Mouse (Mus musculus) olfactory bulb, adult 2 months (tissue): ENCODE results near the gene Limch1. TPM values are rescaled to one million over a fixed set of nuclear protein-coding genes. Genes with fewer than 3 reads are reported as not detected.
A peak's percentile ranks its signal among the peaks of the same experiment; 100 is the strongest.

Source experiments
- H3K27ac ChIP-seq: fragments of 200-500 bp; 2 replicates; pipeline ENCODE4 v1.5.1; 2012; ENCODE audit warnings: low read depth, low read length; ENCODE audit not compliant: insufficient read depth
- H3K4me1 ChIP-seq: fragments of 200-500 bp; 2 replicates; pipeline ENCODE4 v1.6.1; 2012; ENCODE audit warnings: low read length; ENCODE audit not compliant: control insufficient read depth, insufficient read depth
- H3K4me3 ChIP-seq: fragments of 200-500 bp; 2 replicates; pipeline ENCODE4 v1.5.1; 2012; ENCODE audit warnings: mild to moderate bottlenecking, low read depth, low read length, moderate library complexity; ENCODE audit not compliant: insufficient read depth
- CTCF ChIP-seq: fragments of 200-500 bp; IDR thresholded peaks from 2 replicates; pipeline ENCODE4 v1.5.1; 2012; ENCODE audit warnings: low read depth, mild to moderate bottlenecking, low read length, moderate library complexity; ENCODE audit not compliant: insufficient read depth
- POLR2A ChIP-seq: fragments of 200-500 bp; IDR thresholded peaks from 2 replicates; pipeline ENCODE4 v1.6.1; 2012; ENCODE audit warnings: mild to moderate bottlenecking, low read depth, low read length, moderate library complexity; ENCODE audit not compliant: insufficient read depth
- WGBS: fragments of 180-500 bp; shearing (Covaris S2); methylation state at CpG from one replicate; pipeline ENCODE4 v1.1.7; 2018; 5-methylcytosine and 5-hydroxymethylcytosine counted together
- polyA plus RNA-seq: library from polyadenylated mRNA; stranded (reverse); fragments of >200 nt; gene quantifications from 2 replicates; pipeline ENCODE4 v1.2.4, GENCODE M21; 2012; ENCODE audit warnings: low replicate concordance; ENCODE audit not compliant: missing spikeins, insufficient read depth, insufficient read length

Limch1 gene
- polyA plus RNA-seq, 1 experiment = not detected

DNA sequence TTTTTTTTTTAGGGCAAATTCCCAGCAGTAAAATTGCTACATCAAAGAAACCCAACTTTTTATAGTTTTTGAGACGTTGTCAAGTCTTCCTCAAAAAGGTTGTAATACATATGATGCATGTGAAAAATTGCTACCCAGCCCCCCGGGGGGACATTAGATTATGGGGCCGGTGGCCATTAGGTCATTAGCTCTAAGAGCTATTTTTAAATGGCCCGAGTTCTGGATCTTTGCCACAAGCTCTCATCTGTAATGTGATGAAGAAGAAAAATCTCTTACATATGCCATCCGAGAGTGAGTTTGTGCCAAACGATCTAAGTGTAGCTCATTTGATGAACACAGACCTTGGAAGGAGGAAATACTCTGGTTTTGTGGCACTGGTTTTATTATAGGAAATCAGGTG is 183.7 kb downstream of the Limch1 start:
- TF ChIP-seq CTCF (no peak), POLR2A (no peak)
- Histone ChIP-seq H3K4me3 (no peak overlapping the region), H3K4me1 (peaks cover 3% of the 10 kb centered on the region; the same call in 1 of the 2 replicates), H3K27ac (no peak overlapping the region)
- 69% methylated on average over 6 of the region's 6 CpGs for WGBS

DNA sequence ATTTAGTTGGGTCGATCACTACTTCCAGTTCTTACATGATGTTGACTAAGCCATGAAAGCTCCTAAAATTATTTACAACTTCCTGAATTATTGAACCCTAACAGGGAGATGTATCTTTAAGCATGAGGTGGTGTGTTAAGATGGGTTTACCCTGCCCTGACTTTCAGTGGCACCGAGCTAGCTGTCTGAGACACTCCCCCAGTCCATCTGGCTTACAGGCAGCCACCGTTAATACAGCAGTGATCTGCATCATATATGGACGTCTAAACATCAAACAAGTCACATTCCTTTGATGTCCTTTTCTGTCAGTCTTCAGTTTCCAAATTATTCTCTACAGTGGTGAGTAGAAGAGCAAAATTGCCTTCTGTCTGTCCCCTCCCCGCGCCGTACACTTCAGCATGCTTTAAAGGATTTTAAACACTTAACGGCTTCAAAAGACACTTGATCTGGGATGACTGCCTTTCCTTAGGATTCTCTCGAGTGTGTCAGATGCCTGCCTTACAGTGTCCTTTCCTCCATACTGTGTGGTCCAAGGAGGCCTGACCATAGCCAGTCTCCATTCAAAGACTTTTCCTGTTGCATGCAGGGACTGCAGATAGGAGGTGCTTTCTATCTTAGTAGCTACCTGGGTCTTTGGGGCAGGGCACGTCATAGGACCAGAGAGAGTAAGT is 187.6 kb downstream of the Limch1 start:
- WGBS = 83% methylated on average over 10 of the region's 10 CpGs
- no peak for TF ChIP-seq CTCF
- no peak for TF ChIP-seq POLR2A
- Histone ChIP-seq H3K4me1 (peaks cover 3% of the 10 kb centered on the region; the same call in 1 of the 2 replicates), H3K27ac (no peak overlapping the region), H3K4me3 (no peak overlapping the region)

DNA sequence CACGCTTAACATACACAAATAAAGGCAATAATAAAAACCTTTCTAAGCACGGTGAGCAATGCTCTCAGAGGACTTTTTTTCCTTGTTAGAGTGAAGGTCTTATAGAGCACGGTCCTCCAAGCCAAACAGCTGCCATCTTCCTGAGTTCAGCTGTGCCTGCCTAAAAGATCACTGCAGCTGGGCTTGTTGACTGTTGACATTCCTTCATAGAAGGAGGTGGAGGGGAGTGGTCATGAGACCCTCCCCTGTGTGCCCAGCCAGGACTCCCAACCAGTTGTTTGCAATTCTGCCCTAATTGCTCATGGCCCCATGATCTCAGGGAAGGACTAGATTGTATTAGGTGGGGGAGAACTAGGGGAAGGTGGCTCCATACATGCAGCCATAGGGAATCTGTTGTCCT is 189.0 kb downstream of the Limch1 start:
- WGBS = 78% methylated on average over 3 of the region's 3 CpGs
- Histone ChIP-seq H3K4me1 (peaks cover 3% of the 10 kb centered on the region; the same call in 1 of the 2 replicates), H3K27ac (no peak overlapping the region), H3K4me3 (no peak overlapping the region)
- TF ChIP-seq CTCF (no peak), POLR2A (no peak)

DNA sequence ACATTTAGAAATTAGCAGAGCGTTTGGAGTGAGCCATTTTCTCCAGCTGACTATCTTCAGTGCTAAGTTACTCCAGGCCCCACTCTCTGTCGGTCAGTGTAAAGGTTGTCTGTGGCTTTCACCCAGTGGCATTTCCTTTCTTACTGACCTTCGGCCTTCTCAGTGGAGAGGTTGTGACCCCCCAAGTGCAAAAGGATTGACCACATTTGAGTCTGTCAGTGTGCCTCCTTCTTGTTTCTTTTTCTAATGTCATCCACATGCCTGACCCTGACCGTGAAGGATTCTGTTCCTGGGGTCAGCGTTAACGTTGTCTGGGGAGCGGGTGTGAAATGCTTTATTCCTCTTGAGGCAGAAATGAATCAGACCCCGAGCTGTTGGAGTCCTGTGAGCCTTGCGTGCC is 191.7 kb downstream of the Limch1 start:
- Histone ChIP-seq H3K4me3 (no peak overlapping the region), H3K4me1 (no peaks in the 10 kb centered on the region), H3K27ac (no peak overlapping the region)
- no peak for TF ChIP-seq POLR2A
- TF ChIP-seq CTCF = no peak
- 84% methylated on average over 9 of the region's 9 CpGs for WGBS

DNA sequence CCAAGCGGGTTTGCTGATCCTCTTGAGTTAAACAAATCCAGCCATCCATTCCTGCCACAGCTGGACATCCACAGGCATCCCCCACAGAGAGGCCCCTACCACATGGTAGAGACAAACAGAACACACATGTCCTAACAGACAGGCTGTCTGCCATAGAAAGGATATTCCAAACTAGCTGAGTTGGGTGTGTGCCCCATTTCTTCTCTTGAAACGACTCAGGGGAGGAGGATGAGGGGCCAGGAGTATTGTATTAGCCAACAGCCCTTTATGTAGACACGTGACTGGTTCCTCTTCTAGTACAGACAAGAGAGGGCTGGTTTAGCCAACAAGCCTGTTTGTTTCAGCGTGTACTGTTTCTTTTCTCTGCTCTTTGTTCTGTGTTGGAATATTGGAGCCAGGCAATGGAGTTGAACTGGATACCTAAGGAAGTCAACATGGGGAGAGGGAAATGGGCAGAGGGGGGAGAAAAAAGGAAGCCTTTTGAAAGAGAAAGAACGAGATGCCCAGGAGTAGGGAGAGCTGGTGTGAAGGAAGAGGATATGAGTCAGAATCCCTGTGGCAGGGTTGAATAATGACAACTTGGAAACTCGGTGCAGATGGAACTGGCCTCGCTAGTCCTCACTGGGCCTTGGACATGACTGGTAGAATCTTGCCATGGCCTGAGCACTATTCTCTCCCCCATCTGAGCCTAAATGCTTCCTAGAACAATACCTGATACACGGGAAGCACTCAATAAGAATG is 196.3 kb downstream of the Limch1 start:
- 68% methylated on average over 8 of the region's 8 CpGs for WGBS
- Histone ChIP-seq H3K4me3 (no peak overlapping the region), H3K4me1 (no peaks in the 10 kb centered on the region), H3K27ac (no peak overlapping the region)
- TF ChIP-seq POLR2A (no peak), CTCF (no peak)

DNA sequence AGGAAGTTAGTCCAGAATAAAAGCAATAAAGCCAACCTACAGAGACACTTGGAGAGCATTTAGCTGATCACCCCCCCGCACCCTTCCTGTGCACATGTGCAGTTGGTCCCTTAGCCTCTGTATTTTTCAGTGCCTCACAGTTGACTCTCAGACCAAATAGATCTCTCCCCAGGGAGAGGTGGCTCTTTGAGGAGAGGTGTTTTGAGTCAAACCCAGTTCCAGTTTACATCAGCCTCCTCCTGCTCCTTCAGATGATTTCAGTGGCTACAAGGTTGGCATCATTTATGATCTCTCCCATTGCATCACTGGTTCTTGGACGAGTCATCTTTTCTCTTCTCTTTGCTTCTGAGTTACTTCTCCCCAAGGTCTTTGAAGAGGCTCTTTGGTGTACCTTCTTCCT is 197.3 kb downstream of the Limch1 start:
- H3K4me1 ChIP-seq = peaks cover 2% of the 10 kb centered on the region
- H3K27ac ChIP-seq = no peak overlapping the region
- TF ChIP-seq CTCF (no peak), POLR2A (no peak)
- WGBS = 97% methylated on average over 2 of the region's 2 CpGs
- H3K4me3 ChIP-seq = no peak overlapping the region

DNA sequence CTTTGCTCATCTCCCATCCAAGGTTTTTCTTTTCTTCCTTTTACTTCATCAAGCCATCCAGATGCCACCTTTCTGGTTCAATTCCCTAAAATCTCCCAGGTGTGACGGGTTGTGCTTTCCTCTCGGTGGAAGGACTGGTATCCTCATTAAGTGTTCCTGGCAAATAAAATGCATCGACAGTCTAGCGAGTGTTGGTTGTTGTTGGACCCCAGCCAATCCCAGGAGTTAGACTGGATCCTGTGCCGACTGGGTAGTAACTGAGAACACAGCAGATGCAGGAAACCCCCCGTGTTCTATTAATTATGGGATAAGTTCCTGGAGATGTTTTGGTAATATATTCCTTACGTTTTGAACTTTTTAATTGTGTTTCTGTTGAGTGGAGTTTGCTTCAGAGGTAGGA is 197.9 kb downstream of the Limch1 start:
- TF ChIP-seq POLR2A (no peak), CTCF (no peak)
- H3K4me1 ChIP-seq = peaks cover 8% of the 10 kb centered on the region
- 44% methylated on average over 7 of the region's 7 CpGs for WGBS
- H3K27ac ChIP-seq = no peak overlapping the region
- H3K4me3 ChIP-seq = no peak overlapping the region

DNA sequence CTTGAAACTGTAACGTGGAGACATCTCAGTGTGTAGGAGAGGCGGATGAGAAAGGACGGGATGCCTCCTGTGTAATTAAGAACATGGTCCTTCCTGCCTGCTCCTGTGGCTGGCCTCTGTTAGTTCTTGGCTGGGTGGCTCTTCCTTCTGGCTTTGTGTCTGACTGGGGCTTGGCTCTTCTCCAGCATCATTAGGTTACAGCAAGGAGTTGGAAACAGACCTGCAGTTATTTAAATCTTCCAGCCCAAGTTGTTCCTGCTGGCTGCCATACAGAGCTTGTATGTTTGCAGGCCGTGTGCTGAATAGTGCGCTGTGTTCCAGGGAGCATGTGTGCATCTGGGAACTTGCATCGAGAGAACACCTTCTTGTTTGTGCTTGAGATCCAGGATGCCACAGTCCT is 202.3 kb downstream of the Limch1 start:
- TF ChIP-seq CTCF (no peak), POLR2A (no peak)
- 22% methylated on average over 6 of the region's 6 CpGs for WGBS
- peak overlapping the region; percentile 67 for H3K27ac ChIP-seq

DNA sequence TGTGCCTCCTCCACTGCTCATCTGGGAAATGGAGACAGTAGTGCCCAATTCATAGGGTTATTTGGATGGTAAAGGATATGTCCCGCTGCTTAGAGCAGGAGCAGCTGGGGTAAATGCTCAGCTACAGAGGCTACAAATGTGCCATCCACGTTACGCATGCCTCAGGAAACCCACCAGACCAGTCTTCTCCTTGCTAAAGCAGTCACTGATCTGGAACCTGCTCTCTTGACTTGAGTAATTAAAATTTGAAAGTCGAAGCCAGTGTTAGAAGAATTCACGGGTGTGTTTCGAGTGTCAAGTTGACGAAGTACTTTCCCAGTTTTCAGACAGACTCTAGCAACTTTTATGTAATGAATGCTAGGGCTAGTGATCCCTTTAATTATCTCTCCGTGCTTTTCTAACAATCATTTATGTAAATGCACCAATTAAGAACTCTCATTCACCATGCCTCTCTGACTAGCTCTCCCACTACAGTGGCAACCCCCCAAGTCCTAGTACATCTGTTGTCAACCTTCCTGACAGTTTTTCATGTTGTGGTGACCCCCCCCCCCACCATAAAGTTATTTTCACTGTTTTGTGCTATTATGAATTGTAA is 203.6 kb downstream of the Limch1 start:
- Histone ChIP-seq H3K27ac (0 out of 2 replicates have a peak overlapping the region, but pooled peaks have one; percentile 31), H3K4me3 (no peak overlapping the region), H3K4me1 (peaks cover 12% of the 10 kb centered on the region)
- WGBS = 58% methylated on average over 8 of the region's 8 CpGs
- no peak for TF ChIP-seq POLR2A
- no peak for TF ChIP-seq CTCF

More for the DNA sequence above, 202.3 kb downstream of the Limch1 start:
- H3K4me3 ChIP-seq = no peak overlapping the region
- H3K4me1 ChIP-seq = peaks cover 12% of the 10 kb centered on the region
